Comparison of ENCODE assay signal across 22 mouse cellular contexts in genomic region chr14:33202161-33202560, GRCm38 (mm10). TPM values are rescaled to one million over a fixed set of nuclear protein-coding genes. Genes with fewer than 3 reads are reported as not detected.
DNase-seq lines count a peak whose midpoint lies in the region; ATAC-seq and TF ChIP-seq lines count a peak whose summit lies in the region.
"Had no signal": no experiment of that assay in that cellular context is flagged by ENCODE, and none has a peak within 500 bp of the region (broad histone marks: within the 10 kb centered on the region; RNA-seq: fewer than 3 reads in every experiment).

No protein-coding gene starts in this region.

- no peaks in the 10 kb centered on the region for H3K4me1 ChIP-seq in lung, postnatal 0 days (ENCODE audit: insufficient read depth, low read depth, low read length)
- H3K4me1 ChIP-seq: forebrain, embryonic 13.5 days; heart, embryonic 13.5 days; hindbrain, embryonic 15.5 days had no signal

- TF ChIP-seq EP300 in lung, postnatal 0 days (IDR thresholded peaks at IDR 0.05) = no peak

- H3K27me3 ChIP-seq in lung, postnatal 0 days (replicated peaks; ENCODE audit: insufficient read depth, low read length) = no peaks in the 10 kb centered on the region
- H3K27me3 ChIP-seq: forebrain, embryonic 13.5 days; heart, embryonic 13.5 days; hindbrain, embryonic 15.5 days had no signal

- H3K4me3 ChIP-seq in lung, postnatal 0 days (ENCODE audit: low read depth, low read length) = no peak overlapping the region
- no peak overlapping the region for H3K4me3 ChIP-seq in macrophage (ENCODE audit: inconsistent target)
- H3K4me3 ChIP-seq: forebrain, embryonic 10.5 days; forebrain, embryonic 13.5 days; heart, embryonic 13.5 days; hindbrain, embryonic 15.5 days had no signal

- no peaks in the 10 kb centered on the region for H3K79me2 ChIP-seq in macrophage (ENCODE audit: inconsistent target)

- 68% methylated on average over 4 of the region's 4 CpGs for WGBS in lung, postnatal 0 days
- 52% methylated on average over 4 of the region's 4 CpGs for WGBS in macrophage (ENCODE audit: missing documents)

- H3K27ac ChIP-seq in lung, postnatal 0 days (ENCODE audit: low read length) = no peak overlapping the region
- peak overlapping the region; percentile 69 for H3K27ac ChIP-seq in macrophage
- H3K27ac ChIP-seq: forebrain, embryonic 10.5 days; forebrain, embryonic 13.5 days; heart, embryonic 13.5 days; hindbrain, embryonic 15.5 days had no signal

- H3K9ac ChIP-seq in lung, postnatal 0 days (replicated peaks; ENCODE audit: low read depth) = no peak overlapping the region
- H3K9ac ChIP-seq: forebrain, embryonic 13.5 days; heart, embryonic 13.5 days; hindbrain, embryonic 15.5 days had no signal

- no peaks in the 10 kb centered on the region for H3K36me3 ChIP-seq in lung, postnatal 0 days (ENCODE audit: insufficient read depth, low read length)
- no peaks in the 10 kb centered on the region for H3K36me3 ChIP-seq in macrophage (ENCODE audit: inconsistent target)
- H3K36me3 ChIP-seq: forebrain, embryonic 10.5 days; heart, embryonic 13.5 days; hindbrain, embryonic 15.5 days had no signal

- TF ChIP-seq CTCF in lung, postnatal 0 days (IDR thresholded peaks at IDR 0.05) = no peak

- H3K9me3 ChIP-seq in lung, postnatal 0 days (ENCODE audit: low read length) = no peaks in the 10 kb centered on the region
- H3K9me3 ChIP-seq: forebrain, embryonic 10.5 days; forebrain, embryonic 13.5 days; heart, embryonic 13.5 days; hindbrain, embryonic 15.5 days had no signal

- ATAC-seq in lung, postnatal 0 days = no peak
- ATAC-seq: forebrain, embryonic 13.5 days; forebrain, embryonic 16.5 days had no signal

- no peak overlapping the region for H3K4me2 ChIP-seq in lung, postnatal 0 days (replicated peaks; ENCODE audit: low read depth, low read length)
- H3K4me2 ChIP-seq: forebrain, embryonic 13.5 days; heart, embryonic 13.5 days; hindbrain, embryonic 15.5 days had no signal

- peak; percentile 23 for DNase-seq in heart, adult 11 months
- no peak for DNase-seq in heart, adult 18-20 months
- peak; percentile 19 for DNase-seq in lung, postnatal 0 days (ENCODE audit: low spot score)
- DNase-seq in lung, postnatal 4 days = no peak
- DNase-seq in neural tube, embryonic 10.5 days (ENCODE audit: extremely low spot score, low spot score) = no peak
- DNase-seq in cerebellum, adult 11 months = no peak
- DNase-seq: adrenal gland, adult 2 months; adrenal gland, postnatal 14 days; B cell, adult 2 months; cerebellum, adult 18-20 months; cerebellum, adult 9-10 months; cerebellum, postnatal 14 days; gastrocnemius, postnatal 10 days; heart, postnatal 14 days; heart, postnatal 4 days had no signal

RNA-seq across cellular contexts. Expression of gene Arhgap22, which starts 11.7 kb away (rescaled TPM):
- total RNA-seq in heart, adult 18-20 months (2021) = 1 to 10 TPM; 1.2 to 2.0 TPM
- 29.5 and 30.2 TPM in 2 replicates for polyA plus RNA-seq in lung, postnatal 0 days (2015; fragmentation: Nextera tagmentation; extraction: Ambion mirVana)
- total RNA-seq in macrophage (2018; cell fraction: chromatin; rRNA removed) = 100 to 1,000 TPM in 21 of 26 experiments, 10 to 100 TPM in 5; 39.9 to 474 (median 134) TPM
- 10 to 100 TPM; 12.0 to 97.5 (median 24.2) TPM for total RNA-seq in macrophage (2018; cell fraction: cytosol; rRNA removed)
- 100 to 1,000 TPM in 13 of 26 experiments, 10 to 100 TPM in 13; 40.8 to 312 (median 99.3) TPM for total RNA-seq in macrophage (2018; cell fraction: nucleus; rRNA removed)
- 16.5 to 44.1 TPM (median 21.1 TPM) in 3 replicates for polyA plus RNA-seq in macrophage (2018)
- total RNA-seq: MEL had no signal

RNA-seq across cellular contexts. Expression of gene Wdfy4, which starts 16.9 kb away (rescaled TPM):
- 1 to 10 TPM; 4.0 to 7.5 TPM for total RNA-seq in heart, adult 18-20 months (2021)
- polyA plus RNA-seq in lung, postnatal 0 days (2015; fragmentation: Nextera tagmentation; extraction: Ambion mirVana) = 0.90 and 0.98 TPM in 2 replicates
- total RNA-seq in macrophage (2018; cell fraction: chromatin; rRNA removed) = 100 to 1,000 TPM; 165 to 674 (median 443) TPM
- 100 to 1,000 TPM in 13 of 26 experiments, 10 to 100 TPM in 13; 60.1 to 136 (median 97.9) TPM for total RNA-seq in macrophage (2018; cell fraction: cytosol; rRNA removed)
- 100 to 1,000 TPM in 25 of 26 experiments, 10 to 100 TPM in 1; 95.7 to 366 (median 196) TPM for total RNA-seq in macrophage (2018; cell fraction: nucleus; rRNA removed)
- 58.1 to 98.0 TPM (median 81.9 TPM) in 3 replicates for polyA plus RNA-seq in macrophage (2018)

Comparison
In these comparisons a context has a peak if more than half of its experiments do, and no peak if none do; other contexts are left out.
1. DNase-seq: peak in heart, adult 11 months (single experiment) and lung, postnatal 0 days (single experiment); none in heart, adult 18-20 months (0 of 2), lung, postnatal 4 days (0 of 2), neural tube, embryonic 10.5 days (single experiment) and cerebellum, adult 11 months (single experiment).
2. RNA of gene Wdfy4, which starts 16.9 kb away (polyA plus RNA-seq): 58.1 to 98.0 TPM in macrophage; 0.90 to 0.98 TPM in lung, postnatal 0 days; every median in the first group is over 10 times any median in the second.